Comparison of ENCODE assay signal across 9 mouse cellular contexts in genomic region chr2:157063241-157063700, GRCm38 (mm10). TPM values are rescaled to one million over a fixed set of nuclear protein-coding genes. Genes with fewer than 3 reads are reported as not detected.
A peak's percentile ranks its signal among the peaks of the same experiment; 100 is the strongest.
DNase-seq lines count a peak whose midpoint lies in the region; ATAC-seq lines count a peak whose summit lies in the region.
"Had no signal": no experiment of that assay in that cellular context is flagged by ENCODE, and none has a peak within 500 bp of the region (broad histone marks: within the 10 kb centered on the region; RNA-seq: fewer than 3 reads in every experiment).

No protein-coding gene starts in this region.

- H3K4me1 ChIP-seq in hindbrain, embryonic 10.5 days (replicated peaks): peaks cover 76% of the 10 kb centered on the region
- peaks cover 57% of the 10 kb centered on the region for H3K4me1 ChIP-seq in hindbrain, embryonic 14.5 days (replicated peaks; ENCODE audit: control insufficient read depth, insufficient read depth, low read length)
- H3K4me1 ChIP-seq in kidney, embryonic 14.5 days (ENCODE audit: control insufficient read depth, insufficient read depth, low read length): peaks cover 39% of the 10 kb centered on the region

- no peak for DNase-seq in hindbrain, embryonic 10.5 days (ENCODE audit: low spot score)
- no peak for DNase-seq in hindbrain, embryonic 14.5 days (ENCODE audit: low spot score)
- DNase-seq in thymus, postnatal 25 days: peak; percentile 12
- no peak for DNase-seq in thymus, adult 18-20 months
- peak; percentile 34 to 42 for DNase-seq in spleen, adult 18-20 months
- no peak for DNase-seq in urinary bladder, adult 18-20 months (ENCODE audit: low spot score in 2 of 2)

- ATAC-seq in hindbrain, embryonic 14.5 days (ENCODE audit: low FRiP score): no peak
- ATAC-seq in hematopoietic stem cell, adult 5-6 weeks (replicated peaks in 1 of 2; ENCODE audit: insufficient read depth in 1 of 2, low FRiP score in 2 of 2, low TSS enrichment in 1 of 2, low read depth in 1 of 2, poor library complexity in 2 of 2, severe bottlenecking in 2 of 2): peak; percentile 90 to 94
- ATAC-seq in kidney, embryonic 14.5 days (ENCODE audit: low FRiP score, low TSS enrichment): no peak

- no peak overlapping the region for H3K9ac ChIP-seq in hindbrain, embryonic 14.5 days
- no peak overlapping the region for H3K9ac ChIP-seq in kidney, embryonic 14.5 days (ENCODE audit: low read depth, low read length)

- peaks cover 66% of the 10 kb centered on the region for H3K36me3 ChIP-seq in hindbrain, embryonic 10.5 days
- peaks cover 32% of the 10 kb centered on the region for H3K36me3 ChIP-seq in hindbrain, embryonic 14.5 days (replicated peaks; ENCODE audit: control insufficient read depth, insufficient read depth)
- H3K36me3 ChIP-seq in kidney, embryonic 14.5 days (ENCODE audit: control insufficient read depth, insufficient read depth, low read length): peaks cover 16% of the 10 kb centered on the region

- no peak overlapping the region for H3K4me3 ChIP-seq in hindbrain, embryonic 10.5 days
- no peak overlapping the region for H3K4me3 ChIP-seq in hindbrain, embryonic 14.5 days (replicated peaks; ENCODE audit: low read length)
- H3K4me3 ChIP-seq in kidney, embryonic 14.5 days (ENCODE audit: low read length): no peak overlapping the region

- 78% methylated on average over 4 of the region's 4 CpGs for WGBS in hindbrain, embryonic 10.5 days
- 65% methylated on average over 4 of the region's 4 CpGs for WGBS in hindbrain, embryonic 14.5 days
- 65% methylated on average over 4 of the region's 4 CpGs for WGBS in kidney, embryonic 14.5 days

- peak overlapping the region; percentile 50; the same call in 1 of the 2 replicates for H3K27ac ChIP-seq in hindbrain, embryonic 10.5 days
- no peak overlapping the region for H3K27ac ChIP-seq in hindbrain, embryonic 14.5 days
- no peak overlapping the region for H3K27ac ChIP-seq in kidney, embryonic 14.5 days (ENCODE audit: low read depth, low read length)

- H3K9me3 ChIP-seq in hindbrain, embryonic 10.5 days: no peaks in the 10 kb centered on the region
- no peaks in the 10 kb centered on the region for H3K9me3 ChIP-seq in hindbrain, embryonic 14.5 days (ENCODE audit: control insufficient read depth, low read length)
- H3K9me3 ChIP-seq in kidney, embryonic 14.5 days (ENCODE audit: control insufficient read depth, low read length): no peaks in the 10 kb centered on the region

- no peak overlapping the region for H3K4me2 ChIP-seq in hindbrain, embryonic 14.5 days (replicated peaks)
- no peak overlapping the region for H3K4me2 ChIP-seq in kidney, embryonic 14.5 days (replicated peaks; ENCODE audit: low read depth, low read length)

- H3K27me3 ChIP-seq in hindbrain, embryonic 10.5 days (ENCODE audit: insufficient read depth, poor library complexity, severe bottlenecking): no peaks in the 10 kb centered on the region
- no peaks in the 10 kb centered on the region for H3K27me3 ChIP-seq in hindbrain, embryonic 14.5 days (ENCODE audit: control insufficient read depth, insufficient read depth, low read length)
- no peaks in the 10 kb centered on the region for H3K27me3 ChIP-seq in kidney, embryonic 14.5 days (ENCODE audit: control insufficient read depth, insufficient read depth, low read length)

RNA-seq across cellular contexts. Expression of gene Soga1, which starts 15.8 kb away (rescaled TPM):
- 3.7 and 4.0 TPM in 2 replicates for polyA plus RNA-seq in hindbrain, embryonic 10.5 days (2016; fragmentation: Nextera tagmentation; extraction: Ambion mirVana)
- 9.5 and 9.7 TPM in 2 replicates for polyA plus RNA-seq in hindbrain, embryonic 14.5 days (2014; fragmentation: Nextera tagmentation; extraction: Ambion mirVana)
- 7.4 and 10.0 TPM in 2 replicates for total RNA-seq in hematopoietic stem cell, adult 5-6 weeks (2017)
- 6.3 and 6.4 TPM in 2 replicates for polyA plus RNA-seq in kidney, embryonic 14.5 days (2014; fragmentation: Nextera tagmentation; extraction: Ambion mirVana)

RNA-seq across cellular contexts. Expression of gene Tldc2, which starts 23.6 kb away (rescaled TPM):
- polyA plus RNA-seq in hindbrain, embryonic 10.5 days (2016; fragmentation: Nextera tagmentation; extraction: Ambion mirVana): not detected in 2 replicates
- not detected in 2 replicates for polyA plus RNA-seq in hindbrain, embryonic 14.5 days (2014; fragmentation: Nextera tagmentation; extraction: Ambion mirVana)
- total RNA-seq in hematopoietic stem cell, adult 5-6 weeks (2017): not detected in 2 replicates
- polyA plus RNA-seq in kidney, embryonic 14.5 days (2014; fragmentation: Nextera tagmentation; extraction: Ambion mirVana): 0.38 TPM in 1 of 2 replicates, not detected in the other
- polyA plus RNA-seq: gonadal fat pad, adult 2 months had no signal

RNA-seq across cellular contexts. Expression of gene Dsn1, which starts 56.3 kb away (rescaled TPM):
- 44.1 and 51.2 TPM in 2 replicates for polyA plus RNA-seq in hindbrain, embryonic 10.5 days (2016; fragmentation: Nextera tagmentation; extraction: Ambion mirVana)
- polyA plus RNA-seq in hindbrain, embryonic 14.5 days (2014; fragmentation: Nextera tagmentation; extraction: Ambion mirVana): 11.3 and 11.9 TPM in 2 replicates
- 38.5 and 53.8 TPM in 2 replicates for total RNA-seq in hematopoietic stem cell, adult 5-6 weeks (2017)
- 30.8 and 43.8 TPM in 2 replicates for polyA plus RNA-seq in kidney, embryonic 14.5 days (2014; fragmentation: Nextera tagmentation; extraction: Ambion mirVana)

Comparison
In these comparisons a context has a peak if more than half of its experiments do, and no peak if none do; other contexts are left out.
1. DNase-seq: peak in thymus, postnatal 25 days (single experiment) and spleen, adult 18-20 months (2 of 2); none in hindbrain, embryonic 10.5 days (single experiment), hindbrain, embryonic 14.5 days (single experiment), thymus, adult 18-20 months (0 of 2) and urinary bladder, adult 18-20 months (0 of 2).
2. ATAC-seq: peak in hematopoietic stem cell, adult 5-6 weeks (2 of 2); none in hindbrain, embryonic 14.5 days (single experiment) and kidney, embryonic 14.5 days (single experiment).